Mouse (Mus musculus) embryo, embryonic 10.5 days (tissue): ENCODE results near the gene Slc6a20a.

Source experiments
- DNase-seq: peaks from one replicate; pipeline ENCODE4 v3.0.0-alpha.2; 2015; ENCODE audit warnings: low spot score

Slc6a20a gene

GRCm38 (mm10) chr9:123638231-123638630 is 40.5 kb downstream of the Slc6a20a start:
- DNase-seq = no peak

GRCm38 (mm10) chr9:123636771-123637170 is 41.9 kb downstream of the Slc6a20a start:
- no peak for DNase-seq

GRCm38 (mm10) chr9:123632993-123633392 is 45.7 kb downstream of the Slc6a20a start:
- DNase-seq = no peak

- DNase-seq = no peak
Measured at GRCm38 (mm10) chr9:123632281-123632680, 46.4 kb downstream of the Slc6a20a start, which contains the start of gene Slc6a20b. TSS of gene Slc6a20b (minus strand) at chr9:123632565.

GRCm38 (mm10) chr9:123631666-123632065 is 47.0 kb downstream of the Slc6a20a start:
- DNase-seq = no peak

- DNase-seq = no peak
Measured at GRCm38 (mm10) chr9:123625821-123626220, 52.9 kb downstream of the Slc6a20a start.

GRCm38 (mm10) chr9:123624741-123625140 is 53.9 kb downstream of the Slc6a20a start:
- no peak for DNase-seq

- DNase-seq = no peak
Measured at GRCm38 (mm10) chr9:123620311-123621098, 58.2 kb downstream of the Slc6a20a start.

- DNase-seq = no peak
Measured at GRCm38 (mm10) chr9:123601529-123601928, 77.2 kb downstream of the Slc6a20a start.

- no peak for DNase-seq
Measured at GRCm38 (mm10) chr9:123597376-123597775, 81.3 kb downstream of the Slc6a20a start.

GRCm38 (mm10) chr9:123596910-123597309 is 81.8 kb downstream of the Slc6a20a start:
- DNase-seq = no peak

- no peak for DNase-seq
Measured at GRCm38 (mm10) chr9:123595194-123595593, 83.5 kb downstream of the Slc6a20a start.

- DNase-seq = no peak
Measured at GRCm38 (mm10) chr9:123589240-123589910, 89.3 kb downstream of the Slc6a20a start.
